Mouse (Mus musculus): Measurements from ENCODE around the gene Cuedc2.

Cuedc2 gene

GRCm38 (mm10) chr19:46339287-46339971 lies 927 bp upstream of the Cuedc2 start:
- DNase-seq (ENCODE audit: low read depth, low spot score), result no peak

GRCm38 (mm10) chr19:46338942-46339286 lies 412 bp upstream of the Cuedc2 start:
- no peak for DNase-seq (ENCODE audit: low read depth, low spot score)

GRCm38 (mm10) chr19:46337719-46338330 lies 677 bp downstream of the Cuedc2 start:
- DNase-seq (ENCODE audit: low read depth, low spot score), result no peak

GRCm38 (mm10) chr19:46333906-46334305 lies 4.6 kb downstream of the Cuedc2 start:
- no peak for DNase-seq (ENCODE audit: low read depth, low spot score)

- no peak for DNase-seq (ENCODE audit: low read depth, low spot score)
Observed at GRCm38 (mm10) chr19:46332721-46333339, 5.7 kb downstream of the Cuedc2 start.

- no peak for DNase-seq (ENCODE audit: low read depth, low spot score)
Observed at GRCm38 (mm10) chr19:46331936-46332335, 6.6 kb downstream of the Cuedc2 start.

- no peak for DNase-seq (ENCODE audit: low read depth, low spot score)
Observed at GRCm38 (mm10) chr19:46331326-46331725, 7.2 kb downstream of the Cuedc2 start.

- no peak for DNase-seq (ENCODE audit: low read depth, low spot score)
Observed at GRCm38 (mm10) chr19:46330696-46331095, 7.8 kb downstream of the Cuedc2 start.

GRCm38 (mm10) chr19:46329951-46330350 lies 8.6 kb downstream of the Cuedc2 start:
- no peak for DNase-seq (ENCODE audit: low read depth, low spot score)

- DNase-seq (ENCODE audit: low read depth, low spot score), result no peak
Observed at GRCm38 (mm10) chr19:46329031-46329641, 9.4 kb downstream of the Cuedc2 start.

GRCm38 (mm10) chr19:46328081-46329030 lies 10.1 kb downstream of the Cuedc2 start, which contains the start of gene Fbxl15:
TSS of gene Fbxl15 (plus strand) at chr19:46328184.
- DNase-seq (ENCODE audit: low read depth, low spot score), result peak; percentile 95

GRCm38 (mm10) chr19:46327531-46328064 lies 10.9 kb downstream of the Cuedc2 start:
- DNase-seq (ENCODE audit: low read depth, low spot score), result no peak

GRCm38 (mm10) chr19:46326756-46327305 lies 11.7 kb downstream of the Cuedc2 start, which contains the start of gene Psd:
TSS of gene Psd (minus strand) at chr19:46327156.
- DNase-seq (ENCODE audit: low read depth, low spot score), result no peak

- no peak for DNase-seq (ENCODE audit: low read depth, low spot score)
Observed at GRCm38 (mm10) chr19:46326019-46326755, 12.3 kb downstream of the Cuedc2 start.

GRCm38 (mm10) chr19:46324918-46325317 lies 13.6 kb downstream of the Cuedc2 start:
- DNase-seq (ENCODE audit: low read depth, low spot score), result no peak

- no peak for DNase-seq (ENCODE audit: low read depth, low spot score)
Observed at GRCm38 (mm10) chr19:46324366-46324765, 14.1 kb downstream of the Cuedc2 start.

- DNase-seq (ENCODE audit: low read depth, low spot score), result no peak
Observed at GRCm38 (mm10) chr19:46323716-46324115, 14.8 kb downstream of the Cuedc2 start.

GRCm38 (mm10) chr19:46322996-46323572 lies 15.4 kb downstream of the Cuedc2 start:
- no peak for DNase-seq (ENCODE audit: low read depth, low spot score)

- no peak for DNase-seq (ENCODE audit: low read depth, low spot score)
Observed at GRCm38 (mm10) chr19:46322144-46322995, 16.1 kb downstream of the Cuedc2 start.
